Mouse (Mus musculus) forebrain, postnatal 0 days (tissue): ENCODE measurements around the gene Zkscan4. TPM values are rescaled to one million over a fixed set of nuclear protein-coding genes. Genes with fewer than 3 reads are reported as not detected.
"Not testable (repeated sequence)": the region's sequence is repeated elsewhere in the genome, so short reads cannot be mapped to it uniquely, and the experiment has no call there.

Experiments
- ATAC-seq: fragments of 200-750 bp; cut with Nextera tagmentation; 2 replicates; pipeline ENCODE4 v1.8.0; 2017; ENCODE audit warnings: mild to moderate bottlenecking, moderate library complexity
- DNase-seq: peaks from one replicate; pipeline ENCODE4 v3.0.0-alpha.2; 2015
- H3K27ac ChIP-seq: fragments of 300-500 bp; sonication (generic); 2 replicates; pipeline ENCODE4 v1.5.1; 2014; ENCODE audit warnings: low read depth, mild to moderate bottlenecking, antibody characterized with exemption, low read length, moderate library complexity, mixed read lengths
- H3K27me3 ChIP-seq: fragments of 300-500 bp; sonication (generic); 2 replicates; pipeline ENCODE4 v1.6.1; 2014; ENCODE audit warnings: mild to moderate bottlenecking, low read length, mixed read lengths; ENCODE audit not compliant: insufficient read depth
- H3K36me3 ChIP-seq: fragments of 300-500 bp; sonication (generic); 2 replicates; pipeline ENCODE4 v1.6.1; 2014; ENCODE audit warnings: mild to moderate bottlenecking, moderate library complexity; ENCODE audit not compliant: insufficient read depth
- H3K4me1 ChIP-seq: fragments of 300-500 bp; sonication (generic); 2 replicates; pipeline ENCODE4 v1.6.1; 2014; ENCODE audit warnings: antibody characterized with exemption; ENCODE audit not compliant: insufficient read depth
- H3K4me2 ChIP-seq: fragments of 300-500 bp; sonication (generic); 2 replicates; pipeline ENCODE4 v1.6.1; 2014; ENCODE audit warnings: low read depth, mild to moderate bottlenecking, moderate library complexity
- H3K4me3 ChIP-seq: fragments of 300-500 bp; sonication (generic); 2 replicates; pipeline ENCODE4 v1.5.1; 2014; ENCODE audit warnings: low read depth, low read length, mixed read lengths
- H3K9ac ChIP-seq: fragments of 300-500 bp; sonication (generic); 2 replicates; pipeline ENCODE4 v1.6.1; 2014; ENCODE audit warnings: mild to moderate bottlenecking
- H3K9me3 ChIP-seq: fragments of 300-500 bp; sonication (generic); 2 replicates; pipeline ENCODE4 v1.6.1; 2016; ENCODE audit warnings: low read length
- CTCF ChIP-seq: sonication (generic); IDR thresholded peaks from 2 replicates; pipeline ENCODE4 v1.5.1; 2016; ENCODE audit warnings: antibody characterized with exemption, control low read depth, low read depth
- WGBS: fragments of 180-500 bp; shearing (Covaris S2); extraction: QIAGEN DNeasy Blood & Tissue Kit; methylation state at CpG from one replicate; pipeline ENCODE4 v1.1.7; 2014; 5-methylcytosine and 5-hydroxymethylcytosine counted together
- polyA plus RNA-seq: library from polyadenylated mRNA; unstranded; fragments of >200 nt; fragmentation: Nextera tagmentation; extraction: Ambion mirVana; gene quantifications from 2 replicates; pipeline ENCODE4 v1.2.1, GENCODE M21; 2015
- total RNA-seq: library from RNA; depleted of rRNA; stranded (reverse); fragments of >200 nt; gene quantifications from 2 replicates; pipeline ENCODE4 v1.2.3, GENCODE M21; 2014; rRNA removed

Zkscan4 gene
- total RNA-seq (8.9 and 9.3 TPM in 2 replicates), polyA plus RNA-seq (4.2 and 6.1 TPM in 2 replicates)

- Histone ChIP-seq H3K4me2 (peak within 1 kb of the TSS; percentile 58), H3K4me3 (peak within 1 kb of the TSS; percentile 64), H3K27ac (peak within 1 kb of the TSS; percentile 80), H3K9ac (peak within 1 kb of the TSS; percentile 56)
- DNase-seq = peak; percentile 88
- H3K9me3 ChIP-seq, H3K36me3 ChIP-seq, H3K4me1 ChIP-seq, H3K27me3 ChIP-seq: not testable (repeated sequence)
- WGBS = 4% methylated on average over 31 of the region's 31 CpGs
- TF ChIP-seq CTCF = peak; percentile 68
- peak; percentile 94 for ATAC-seq
These were observed at the start of gene Zkscan4, which contains the start of gene Gm10065 for GRCm38 (mm10) chr13:21478759-21479670. Zkscan4 (plus strand) TSS chr13:21478907. Gm10065 (minus strand) TSS chr13:21479441.

- Histone ChIP-seq H3K9ac (no peak overlapping the region), H3K27me3 (no peaks in the 10 kb centered on the region), H3K36me3 (no peaks in the 10 kb centered on the region), H3K4me2 (no peak overlapping the region), H3K27ac (no peak overlapping the region), H3K4me1 (no peaks in the 10 kb centered on the region), H3K9me3 (no peaks in the 10 kb centered on the region), H3K4me3 (no peak overlapping the region)
- no peak for ATAC-seq
- WGBS = 91% methylated on average over 4 of the region's 4 CpGs
- DNase-seq = no peak
- no peak for TF ChIP-seq CTCF
These were observed 43.2 kb upstream of the Zkscan4 start for GRCm38 (mm10) chr13:21435476-21435875.

GRCm38 (mm10) chr13:21440503-21441206 lies 38.1 kb upstream of the Zkscan4 start, which contains the start of gene Pgbd1:
Pgbd1 (minus strand) TSS chr13:21441058.
- Histone ChIP-seq H3K36me3 (peaks cover 22% of the 10 kb centered on the region), H3K4me3 (peak within 1 kb of the TSS; percentile 55), H3K4me1 (no peaks in the 10 kb centered on the region), H3K27me3 (no peaks in the 10 kb centered on the region), H3K27ac (peak within 1 kb of the TSS; percentile 42), H3K9ac (peak within 1 kb of the TSS; percentile 60), H3K9me3 (no peaks in the 10 kb centered on the region), H3K4me2 (peak within 1 kb of the TSS; percentile 87)
- under 1% methylated on average over 32 of the region's 32 CpGs for WGBS
- peak; percentile 98 for ATAC-seq
- TF ChIP-seq CTCF = peak; percentile 56
- peak; percentile 84 for DNase-seq

GRCm38 (mm10) chr13:21441207-21441572 lies 37.5 kb upstream of the Zkscan4 start:
- H3K4me1 ChIP-seq = no peaks in the 10 kb centered on the region
- peak overlapping the region; percentile 55 for H3K4me3 ChIP-seq
- H3K4me2 ChIP-seq = peak overlapping the region; percentile 87
- peak overlapping the region; percentile 60 for H3K9ac ChIP-seq
- H3K36me3 ChIP-seq = peaks cover 25% of the 10 kb centered on the region
- no peak overlapping the region for H3K27ac ChIP-seq
- DNase-seq (no peak), ATAC-seq (peak; percentile 14; the same call in 1 of the 2 replicates)
- no peaks in the 10 kb centered on the region for H3K27me3 ChIP-seq
- 17% methylated on average over 10 of the region's 10 CpGs for WGBS
- no peaks in the 10 kb centered on the region for H3K9me3 ChIP-seq
- no peak for TF ChIP-seq CTCF

- 88% methylated on average over 9 of the region's 9 CpGs for WGBS
- DNase-seq = no peak
- H3K36me3 ChIP-seq = peaks cover 41% of the 10 kb centered on the region
- H3K9ac ChIP-seq = no peak overlapping the region
- H3K4me2 ChIP-seq = no peak overlapping the region
- H3K27me3 ChIP-seq = no peaks in the 10 kb centered on the region
- no peak overlapping the region for H3K4me3 ChIP-seq
- ATAC-seq = no peak
- no peak for TF ChIP-seq CTCF
- H3K9me3 ChIP-seq = no peaks in the 10 kb centered on the region
- no peak overlapping the region for H3K27ac ChIP-seq
- no peaks in the 10 kb centered on the region for H3K4me1 ChIP-seq
These were observed 31.9 kb upstream of the Zkscan4 start for GRCm38 (mm10) chr13:21446796-21447195.

- Histone ChIP-seq H3K27ac (no peak overlapping the region), H3K4me2 (no peak overlapping the region), H3K9me3 (no peaks in the 10 kb centered on the region), H3K4me1 (peaks cover 4% of the 10 kb centered on the region; the same call in 1 of the 2 replicates), H3K9ac (no peak overlapping the region), H3K4me3 (no peak overlapping the region), H3K27me3 (no peaks in the 10 kb centered on the region), H3K36me3 (peaks cover 40% of the 10 kb centered on the region)
- DNase-seq = no peak
- no peak for ATAC-seq
- 75% methylated on average over 16 of the region's 16 CpGs for WGBS
- TF ChIP-seq CTCF = no peak
These were observed 30.7 kb upstream of the Zkscan4 start for GRCm38 (mm10) chr13:21447856-21448614.
